Mouse (Mus musculus): ENCODE results near the gene Atp6v0d1.

GRCm38 (mm10) chr8:105509997-105510735, 55.7 kb downstream of the Atp6v0d1 start:
- TF ChIP-seq CTCF (IDR thresholded peaks at IDR 0.05; ENCODE audit: insufficient read depth, low read depth, low read length) (no peak), POLR2A (IDR thresholded peaks at IDR 0.05; ENCODE audit: insufficient read depth, low read depth, low read length) (no peak)

All from olfactory bulb, adult 2 months (tissue).